Mouse (Mus musculus): ENCODE results near the gene Tamm41.

GRCm38 (mm10) chr6:115011792-115012191 lies 25.9 kb downstream of the Tamm41 start:
- no peak for TF ChIP-seq CTCF (IDR thresholded peaks at IDR 0.05; ENCODE audit: borderline replicate concordance, control insufficient read depth, extremely low read depth, insufficient read depth, low read length, poor library complexity)
- TF ChIP-seq POLR2A (IDR thresholded peaks at IDR 0.05; ENCODE audit: control insufficient read depth, extremely low read depth, insufficient read depth, low read length, poor library complexity): no peak

Measured in thymus, adult 2 months (tissue).